Mouse (Mus musculus) heart, postnatal 10 days (tissue): ENCODE data around the gene Ptpn5. TPM values are rescaled to one million over a fixed set of nuclear protein-coding genes. Genes with fewer than 3 reads are reported as not detected.

Source experiments
- DNase-seq, 2 experiments: peaks; one replicate each; pipeline ENCODE4 v3.0.0; 2021
- intact Hi-C: fragments of 180-260 bp; cut with DNase I; formaldehyde crosslinking; loops from one replicate; pipeline ENCODE4 v1.15.1; 2025
- total RNA-seq, 2 experiments: library from RNA; stranded (reverse); gene quantifications; 2 replicates each; pipeline ENCODE4 v1.2.3; 2021

The Ptpn5 gene
- total RNA-seq, 2 experiments from 2014 or later: not detected

DNA sequence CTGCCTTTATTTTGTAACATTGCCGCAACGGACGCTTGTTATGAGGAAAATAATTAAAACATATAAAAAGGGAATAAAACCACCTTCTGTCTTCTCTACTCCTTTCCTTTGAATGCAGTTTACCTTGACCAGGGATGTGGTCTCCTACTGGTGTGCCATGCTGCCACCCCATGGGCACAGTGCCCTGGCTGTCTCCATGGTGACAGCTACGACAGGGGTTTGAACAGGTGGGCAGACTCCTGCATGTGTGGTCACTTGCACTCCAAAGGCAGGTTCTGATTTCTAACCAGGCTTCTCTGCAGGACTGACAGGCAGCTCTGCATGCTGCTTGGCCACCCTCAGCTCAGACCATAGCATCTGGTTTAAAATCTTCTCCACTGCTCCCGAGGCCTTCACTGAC, 21.4 kb downstream of the Ptpn5 start:
- DNase-seq: no peak
- intact Hi-C loops: no loop called here

DNA sequence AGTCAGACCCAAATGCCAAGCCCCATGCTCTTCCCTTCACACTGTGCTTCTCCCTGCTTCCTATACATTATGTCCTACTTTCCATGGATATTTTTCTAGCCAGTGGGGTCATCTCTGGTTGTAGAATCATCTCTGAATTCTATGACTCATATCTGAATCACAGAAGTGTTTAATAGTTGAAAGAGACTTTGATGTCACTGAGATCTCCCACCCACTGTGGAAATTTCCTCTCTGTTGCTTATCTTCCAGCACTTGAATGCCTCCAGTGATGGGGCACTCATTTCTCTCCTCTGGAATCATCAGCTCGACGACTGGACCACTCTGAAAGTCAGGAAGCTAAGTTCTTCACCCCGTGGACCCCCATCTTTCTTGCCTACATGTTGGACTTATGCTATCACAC, 22.4 kb downstream of the Ptpn5 start:
- DNase-seq: no peak
- intact Hi-C loops: no loop called here

DNA sequence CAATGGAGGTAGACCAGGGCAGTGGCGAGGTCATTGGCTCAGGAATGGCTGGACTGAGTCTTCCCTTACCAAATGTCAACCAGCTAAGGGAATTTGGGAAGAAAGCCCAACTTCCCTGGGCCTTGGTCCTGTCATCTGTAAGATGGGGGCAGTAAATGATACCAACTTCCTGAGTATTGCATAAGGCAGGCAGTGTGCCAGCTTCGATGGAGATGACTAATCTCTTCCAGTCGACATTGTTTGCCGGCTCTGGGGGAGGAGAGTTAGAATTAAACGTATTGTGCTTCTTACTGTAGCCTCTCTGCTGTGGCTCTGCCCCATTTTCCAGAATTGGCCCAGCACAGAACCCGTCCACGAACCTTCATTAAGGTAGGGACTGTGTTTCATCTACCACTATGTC, 23.0 kb downstream of the Ptpn5 start:
- DNase-seq: no peak
- intact Hi-C loops: no loop called here

DNA sequence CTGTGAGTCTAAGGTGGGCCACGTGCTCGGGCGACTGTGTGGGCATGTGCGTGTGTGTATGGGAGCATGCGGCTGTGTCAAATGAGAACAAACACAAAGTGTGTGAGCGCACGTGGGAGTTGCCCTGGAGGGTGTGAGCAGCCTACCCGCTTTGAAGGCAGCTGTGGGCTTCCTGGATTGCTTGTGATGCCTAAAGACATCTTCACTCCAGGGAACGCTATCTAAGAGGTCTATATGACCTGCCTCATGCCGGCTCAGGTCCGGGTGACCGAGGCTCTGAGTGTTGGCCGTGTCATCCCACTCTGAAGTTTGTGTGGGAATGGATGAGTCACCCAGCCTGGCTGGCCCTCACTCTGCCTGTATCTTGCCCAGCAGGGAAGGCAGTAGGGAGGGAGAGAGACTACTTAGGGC, 24.7 kb downstream of the Ptpn5 start:
- no peak for DNase-seq
- intact Hi-C loops: no loop called here

DNA sequence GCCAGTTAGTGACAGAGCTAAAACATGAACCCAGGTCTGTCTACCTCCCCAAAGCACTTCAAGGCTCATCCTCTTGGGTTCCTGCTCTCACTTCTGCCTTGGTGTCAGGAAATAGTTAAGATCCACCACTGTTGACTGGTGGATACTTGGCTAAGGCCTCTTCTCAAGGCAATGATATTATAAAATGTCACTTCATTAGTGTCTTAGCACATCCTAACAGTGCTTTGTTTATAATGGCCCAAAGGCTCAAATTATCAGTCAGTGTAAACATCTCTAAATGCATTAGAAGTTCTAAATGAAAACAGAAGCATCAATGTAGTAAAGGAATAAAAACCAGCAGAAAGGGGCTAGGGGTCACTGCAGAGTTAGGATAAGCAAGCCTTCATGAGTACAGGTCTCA, 26.5 kb downstream of the Ptpn5 start:
- intact Hi-C loops: no loop called here
- DNase-seq: no peak

DNA sequence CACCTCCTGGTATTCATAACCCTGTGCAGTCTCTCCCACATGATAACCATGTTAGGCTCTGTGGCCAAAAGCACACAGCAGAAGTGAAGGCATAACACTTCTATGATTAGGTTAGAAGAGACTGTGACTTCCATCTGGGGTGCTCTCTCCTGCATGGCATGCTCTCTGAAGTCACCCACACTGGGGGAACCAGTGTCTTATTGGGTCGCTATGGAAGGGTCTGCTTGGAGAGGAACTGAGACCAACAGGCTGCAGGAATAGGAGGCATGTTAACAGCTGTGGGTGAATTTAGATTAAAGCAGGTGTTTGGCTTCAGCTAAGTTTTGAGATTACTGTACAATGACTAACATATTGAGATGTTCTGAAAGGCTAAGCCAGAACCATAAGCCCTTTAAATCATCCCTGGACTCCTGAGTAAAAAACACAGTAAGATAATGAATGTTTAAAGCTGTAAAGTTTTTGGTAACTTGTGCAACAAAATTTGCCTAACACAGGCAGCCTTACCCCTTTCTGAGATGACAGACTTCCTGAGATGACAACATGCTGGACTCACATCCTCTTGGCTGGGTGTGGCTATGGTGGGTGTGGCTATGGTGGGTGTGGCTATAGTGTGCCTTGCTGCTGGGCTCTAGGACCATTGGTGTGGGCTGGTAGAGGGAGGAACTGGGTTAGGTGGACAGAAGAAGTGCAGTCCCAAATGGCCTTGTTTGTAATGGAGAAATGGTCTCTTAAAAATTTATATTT, 29.6 kb downstream of the Ptpn5 start:
- DNase-seq: peak; percentile 7 to 28
- intact Hi-C loops: no loop called here

DNA sequence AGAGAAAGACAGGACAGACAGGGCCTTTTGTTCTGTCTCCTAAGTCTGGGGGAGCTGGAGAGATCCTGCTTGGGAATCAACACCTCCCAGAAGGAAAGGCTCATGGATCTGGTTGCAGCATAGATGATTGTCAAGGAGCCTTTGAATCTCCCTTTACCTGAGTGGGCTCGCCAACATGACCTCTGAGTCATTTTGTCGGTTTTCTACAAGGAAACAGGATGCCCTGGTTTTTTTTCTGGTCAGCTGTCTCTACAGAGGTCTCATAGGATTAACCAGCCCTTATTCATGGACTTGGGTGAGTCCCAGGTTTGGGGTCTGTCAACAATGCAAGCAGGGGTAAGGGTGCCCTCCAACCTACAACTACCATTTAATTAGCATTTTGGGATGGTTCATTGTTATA, 30.5 kb downstream of the Ptpn5 start:
- intact Hi-C loops: no loop called here

DNA sequence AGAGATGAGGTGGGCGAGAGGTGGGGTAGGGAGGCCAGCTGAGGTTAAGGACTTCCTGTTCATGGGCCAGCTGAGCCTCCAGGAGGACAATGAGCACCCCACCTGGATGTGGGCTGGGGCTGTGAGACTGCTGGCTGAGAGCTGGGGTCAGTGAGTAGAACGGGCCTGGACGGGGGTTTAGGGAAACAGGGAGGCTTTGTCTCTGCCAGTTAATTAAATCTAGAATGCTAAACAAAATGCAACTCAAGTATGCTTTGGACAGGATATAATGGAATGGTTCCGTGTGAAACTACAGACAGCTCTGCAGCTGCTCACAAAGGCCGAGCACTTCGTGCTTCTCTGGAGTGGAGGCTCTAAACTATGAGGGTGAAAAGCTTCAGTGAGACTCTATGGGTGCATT, 32.9 kb downstream of the Ptpn5 start:
- DNase-seq: no peak
- intact Hi-C loops: no loop called here

More for the DNA sequence above, 30.5 kb downstream of the Ptpn5 start:
- no peak for DNase-seq

DNA sequence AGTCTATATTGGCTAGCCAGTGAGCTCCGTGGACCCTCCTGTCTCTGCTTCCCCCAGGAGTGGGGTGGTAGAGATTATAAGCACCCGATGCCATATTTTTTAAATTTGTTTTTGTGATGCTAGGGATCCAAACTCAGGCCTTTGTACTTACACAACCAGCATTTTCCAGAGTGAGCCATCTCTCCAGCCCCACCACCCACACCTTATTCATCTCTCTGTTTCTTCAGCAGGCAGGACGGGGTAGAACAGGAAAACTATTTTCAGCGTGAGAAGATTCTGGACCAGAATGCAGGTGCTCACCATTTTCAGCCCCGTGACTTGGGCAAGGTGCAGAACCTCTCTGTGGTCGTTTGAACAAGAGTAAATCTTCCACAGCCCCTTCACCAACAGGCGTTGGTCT, 34.2 kb downstream of the Ptpn5 start:
- intact Hi-C loops: no loop called here

DNA sequence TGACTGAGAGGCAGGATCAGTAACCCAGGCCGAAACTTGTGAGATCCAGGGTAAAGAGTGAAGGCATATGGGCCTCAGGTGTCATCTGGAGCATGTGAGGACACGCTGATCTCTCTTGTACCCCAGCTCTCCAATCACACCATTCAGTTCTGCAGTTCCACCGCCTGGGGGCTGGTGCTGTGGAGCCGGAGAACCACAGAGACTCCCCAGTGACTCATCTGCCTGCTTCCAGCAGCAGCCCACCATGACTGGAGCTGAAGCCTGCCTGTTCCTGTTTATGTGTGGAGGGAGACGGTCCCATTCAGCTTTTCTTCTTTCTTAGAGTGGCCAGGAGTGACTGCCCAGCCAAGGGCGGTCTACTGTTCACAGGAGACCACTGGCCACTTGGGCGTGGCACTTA, 35.4 kb downstream of the Ptpn5 start:
- intact Hi-C loops: no loop called here

More for the DNA sequence above, 34.2 kb downstream of the Ptpn5 start:
- no peak for DNase-seq

DNA sequence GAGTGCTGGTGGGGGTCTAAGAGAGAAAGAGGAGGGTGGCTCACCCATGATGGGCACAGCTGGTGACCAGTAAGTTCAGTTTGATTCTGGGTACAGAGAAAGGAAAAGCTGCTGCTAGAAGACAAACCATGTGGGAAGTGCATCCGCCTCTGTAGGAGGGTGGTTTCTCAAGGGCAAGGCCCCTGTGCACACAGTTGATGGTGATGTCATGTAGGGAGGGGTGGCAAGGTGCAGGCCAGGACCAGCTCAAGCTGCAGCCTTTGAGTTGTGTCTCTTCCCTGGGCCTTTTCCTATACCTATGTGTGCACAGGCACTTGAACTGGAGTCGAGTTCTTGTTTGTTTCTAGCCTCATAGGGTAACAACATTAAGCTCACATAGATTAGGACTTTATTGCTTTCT, 38.5 kb downstream of the Ptpn5 start:
- intact Hi-C loops: no loop called here
- DNase-seq: no peak

More for the DNA sequence above, 35.4 kb downstream of the Ptpn5 start:
- DNase-seq: no peak

DNA sequence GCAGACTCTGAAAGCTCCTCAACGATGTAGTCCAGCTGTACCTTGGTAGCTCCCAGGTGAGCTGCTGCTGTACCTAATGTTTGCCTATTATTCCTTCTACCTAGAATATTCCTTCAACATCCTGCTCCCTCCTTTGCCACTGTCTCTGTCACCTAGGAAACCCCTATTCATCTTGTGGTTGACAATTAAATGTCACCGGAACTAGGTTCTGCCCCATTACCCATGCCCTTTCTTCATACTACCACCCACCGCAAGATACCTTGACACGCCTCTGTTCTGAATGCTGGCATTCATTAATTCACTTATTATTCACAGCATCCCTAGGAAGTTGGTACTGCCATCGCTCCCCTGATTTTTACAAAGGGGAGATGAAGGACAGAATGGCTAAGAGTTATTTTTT, 39.5 kb downstream of the Ptpn5 start:
- no peak for DNase-seq
- intact Hi-C loops: no loop called here

DNA sequence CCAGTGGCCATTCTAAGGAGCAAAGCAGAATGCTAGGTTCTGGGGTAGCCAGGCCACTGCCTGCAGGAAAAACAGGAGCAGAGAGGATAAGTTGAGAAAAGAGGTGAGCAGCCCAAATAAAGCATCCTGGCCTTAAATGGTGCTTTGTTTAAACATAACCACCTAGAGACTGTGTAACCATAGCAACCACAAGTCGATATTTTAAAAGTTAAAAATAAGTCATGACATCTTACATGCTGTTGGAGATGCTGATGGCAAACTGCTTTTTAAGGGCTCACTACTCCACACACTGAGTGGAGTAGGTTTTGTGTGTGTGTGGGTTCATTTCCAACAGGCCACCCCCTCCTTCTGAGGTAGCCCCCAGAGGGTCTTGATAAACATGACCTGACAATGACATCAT, 48.4 kb downstream of the Ptpn5 start:
- no peak for DNase-seq
- intact Hi-C loops: no loop called here

DNA sequence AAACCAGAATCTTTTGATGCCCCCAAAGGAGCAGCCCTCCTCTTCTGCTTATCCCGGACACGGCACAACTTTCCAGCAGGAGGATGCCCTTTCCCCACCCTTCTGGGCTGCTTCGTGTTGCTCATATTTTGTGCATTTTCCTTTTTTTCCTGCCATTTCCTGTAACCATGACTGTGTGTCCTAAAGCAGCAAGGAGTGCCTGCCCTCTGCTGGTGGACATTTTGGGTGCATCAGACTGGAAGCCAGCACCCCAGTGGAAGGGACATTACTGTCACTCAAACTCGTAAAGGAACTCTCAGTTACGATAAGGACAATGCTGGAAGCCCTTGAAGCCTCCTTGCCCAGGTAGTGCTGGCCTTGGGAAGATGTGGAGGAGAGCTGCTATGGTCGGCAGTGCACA, 52.2 kb downstream of the Ptpn5 start:
- intact Hi-C loops: loop anchor here (1.0 to 2.0 kb wide), 4 partner anchors 28 to 118 kb away; no protein-coding TSS in a partner anchor
- DNase-seq: peak; percentile 83 to 90

DNA sequence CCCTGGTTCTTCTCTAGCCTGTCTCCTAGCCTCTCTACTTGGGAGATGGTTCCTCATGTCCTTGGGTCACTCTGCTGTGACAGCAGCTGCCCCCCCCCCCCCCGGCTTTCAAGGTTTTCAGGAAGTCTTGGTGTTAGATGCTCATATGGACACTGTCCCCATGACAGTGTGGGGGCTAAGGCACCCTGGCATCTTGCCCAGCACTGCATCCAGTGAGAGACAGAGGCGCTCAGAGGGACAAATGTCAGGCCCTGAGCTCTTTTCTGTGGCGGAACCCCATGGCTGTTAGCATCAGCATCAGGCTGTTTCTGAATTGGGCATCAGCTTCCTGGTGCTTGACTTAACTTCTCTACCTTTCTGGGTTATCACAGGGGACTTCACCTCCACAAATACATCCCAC, 52.6 kb downstream of the Ptpn5 start:
- no peak for DNase-seq
- intact Hi-C loops: loop anchor here (1.0 to 2.0 kb wide), 4 partner anchors 28 to 118 kb away; no protein-coding TSS in a partner anchor

DNA sequence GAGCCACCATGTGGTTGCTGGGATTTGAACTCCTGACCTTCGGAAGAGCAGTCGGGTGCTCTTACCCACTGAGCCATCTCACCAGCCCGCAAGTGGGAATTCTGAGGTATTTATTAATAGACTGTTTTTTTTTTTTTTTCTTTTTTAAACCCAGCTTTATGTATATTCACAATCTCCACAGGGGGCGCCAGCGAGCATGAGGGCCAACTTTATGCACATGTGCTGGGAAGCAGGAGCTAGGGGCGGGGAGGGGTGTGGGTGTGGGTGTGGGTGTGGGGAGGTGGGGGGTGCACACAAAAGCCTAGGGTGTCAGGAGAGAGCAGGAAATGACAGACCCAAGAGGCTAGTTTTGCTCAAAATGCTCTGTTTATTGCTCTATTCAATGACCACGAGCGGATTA, 56.0 kb downstream of the Ptpn5 start:
- intact Hi-C loops: no loop called here

DNA sequence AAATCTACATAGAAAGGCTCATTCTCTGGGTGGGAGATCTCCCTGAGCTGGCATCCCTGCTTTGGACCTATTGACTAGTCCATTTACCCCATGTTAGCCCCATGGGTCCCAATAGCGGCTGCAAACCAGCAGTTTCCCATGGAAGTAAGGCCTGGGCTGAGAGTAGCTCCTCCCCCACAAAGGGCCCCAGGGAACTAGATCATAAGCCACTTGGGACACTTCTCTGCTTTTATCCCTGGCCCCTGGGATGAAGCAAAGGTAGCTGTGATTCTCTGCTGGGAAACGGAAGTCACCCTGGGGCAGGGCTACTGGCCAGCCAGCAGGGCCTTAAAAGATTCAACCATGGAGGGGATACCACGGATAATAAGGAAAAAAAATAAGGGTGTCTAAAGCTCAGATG, 56.8 kb downstream of the Ptpn5 start:
- intact Hi-C loops: no loop called here
- DNase-seq: no peak

More for the DNA sequence above, 56.0 kb downstream of the Ptpn5 start:
- DNase-seq: peak in 1 of 2 experiments; percentile 71

DNA sequence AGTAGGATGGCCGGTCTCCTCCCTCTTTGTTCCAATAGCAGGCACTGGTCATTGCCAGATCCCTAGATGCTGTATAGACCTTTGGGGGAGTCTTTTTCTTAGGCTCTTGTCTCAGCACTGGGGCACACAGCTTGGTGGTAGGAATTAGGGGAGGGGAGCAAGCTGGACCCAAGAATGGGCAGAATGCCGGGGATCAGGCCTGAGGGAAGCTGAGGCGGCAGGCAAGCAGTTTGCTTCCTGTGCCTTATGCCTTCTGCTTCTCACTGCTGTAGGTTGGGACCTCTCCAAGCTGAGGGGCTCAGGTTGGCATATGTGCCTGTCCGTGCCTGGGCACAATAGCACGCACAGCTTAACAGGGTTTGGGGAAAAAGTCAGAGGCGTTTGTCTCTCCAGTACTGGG, 57.3 kb downstream of the Ptpn5 start:
- DNase-seq: no peak
- intact Hi-C loops: no loop called here

DNA sequence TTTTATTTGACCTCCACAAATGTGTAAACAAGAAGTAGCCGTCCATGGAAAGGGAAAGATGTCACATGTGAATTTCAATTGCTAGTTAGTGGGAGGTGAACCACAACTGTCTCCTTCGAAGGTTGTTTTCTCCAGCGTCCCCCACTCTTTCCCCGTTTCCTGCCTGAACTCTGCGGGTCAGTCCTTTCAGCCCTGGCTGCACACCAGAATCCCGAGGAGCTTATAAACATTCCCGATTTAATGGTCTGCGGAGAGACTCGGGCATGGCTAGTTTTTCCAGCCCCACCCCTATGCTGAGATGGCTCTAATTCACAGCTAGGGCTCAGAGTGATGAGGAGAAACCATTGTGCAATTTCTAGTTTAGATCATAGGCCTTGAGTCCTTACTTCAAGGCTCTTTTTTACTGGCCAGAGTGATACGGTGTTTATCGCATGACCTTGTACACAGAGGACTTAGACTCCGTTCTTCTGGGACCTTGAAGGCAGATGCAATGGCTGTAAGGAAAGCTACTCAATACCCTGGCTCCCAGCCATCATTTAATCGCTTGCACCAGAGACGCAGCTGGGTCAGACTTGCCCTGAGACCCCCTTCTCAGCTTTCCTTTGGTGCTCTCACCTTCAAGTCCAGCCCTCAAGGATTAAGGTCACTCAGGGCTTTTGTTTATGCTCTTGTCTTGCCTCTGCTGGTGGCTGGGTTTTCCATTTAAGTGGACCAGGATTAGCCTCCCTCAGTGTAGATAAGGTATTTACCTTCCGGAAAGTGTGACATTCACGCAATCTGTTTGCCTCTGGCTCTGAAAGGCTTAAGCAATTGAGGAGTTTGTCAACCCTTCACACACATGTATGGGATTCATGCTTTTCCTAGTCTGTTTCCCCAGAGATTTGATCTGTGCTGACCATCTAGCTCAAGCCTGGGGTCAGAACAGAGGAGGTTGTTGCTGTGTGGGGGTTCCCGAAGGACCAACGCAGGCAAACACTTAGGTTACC, 59.7 kb downstream of the Ptpn5 start:
- intact Hi-C loops: no loop called here
- DNase-seq: peak in 1 of 2 experiments; percentile 18

DNA sequence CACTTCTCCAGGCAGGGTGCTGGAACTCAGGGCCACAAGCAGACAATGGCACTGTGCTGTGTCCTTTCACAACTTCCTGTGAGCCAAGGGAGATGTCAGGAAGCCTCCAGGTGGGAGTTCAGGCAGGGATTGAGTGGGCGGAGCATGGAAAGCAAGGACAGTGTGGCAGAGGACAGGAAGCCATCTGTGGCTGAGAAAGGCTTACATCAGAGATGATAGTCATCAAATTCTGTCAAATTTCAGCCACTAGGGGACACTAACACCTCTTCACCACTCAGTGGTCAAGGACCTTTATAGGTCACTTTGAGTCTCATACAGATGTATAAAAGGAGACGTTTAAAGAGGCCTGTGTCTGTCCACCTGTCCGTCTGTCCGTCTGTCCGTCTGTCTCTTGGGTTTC, 60.9 kb downstream of the Ptpn5 start:
- intact Hi-C loops: no loop called here
- no peak for DNase-seq

DNA sequence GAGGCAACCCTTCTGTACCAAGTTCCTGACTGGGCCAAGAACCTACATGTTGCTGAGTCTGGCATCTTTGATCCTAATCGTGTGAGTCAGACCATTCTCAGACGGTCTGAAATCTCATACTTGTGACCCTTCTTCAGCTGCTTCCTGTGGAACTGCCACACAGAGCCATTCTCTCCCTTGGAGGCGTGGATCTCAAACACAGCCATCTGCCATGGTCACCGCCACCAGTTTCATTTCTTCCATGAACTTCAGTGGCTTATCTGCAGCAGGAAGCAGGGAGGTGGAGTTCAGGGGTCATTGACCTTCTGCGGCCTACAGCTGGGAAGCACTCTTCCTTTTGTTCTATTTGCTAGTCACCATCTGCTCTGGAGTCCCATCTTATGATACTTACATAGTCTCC, 65.6 kb downstream of the Ptpn5 start:
- intact Hi-C loops: no loop called here

DNA sequence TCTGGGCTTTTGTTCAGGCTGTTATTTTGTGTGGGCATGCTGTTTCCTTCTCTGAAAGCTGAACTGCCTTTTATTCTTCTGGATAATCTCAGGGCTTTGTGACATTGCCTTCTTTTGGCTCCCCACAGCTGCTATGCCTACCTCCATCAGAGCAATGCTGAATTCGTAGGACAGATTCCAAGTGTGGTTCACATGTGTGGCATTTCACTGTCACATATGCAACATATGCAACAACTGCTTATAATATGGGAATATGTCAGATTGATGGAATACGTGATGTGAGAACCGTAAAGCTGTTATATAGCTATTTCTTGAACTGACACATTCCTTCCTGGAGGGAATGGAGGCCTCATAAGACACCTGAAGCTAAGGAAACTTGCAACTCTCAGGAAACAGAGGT, 66.5 kb downstream of the Ptpn5 start:
- intact Hi-C loops: no loop called here
- no peak for DNase-seq

More for the DNA sequence above, 65.6 kb downstream of the Ptpn5 start:
- peak in 1 of 2 experiments; percentile 27 for DNase-seq
